Mouse (Mus musculus): ENCODE data around the gene Pepd.

The Pepd gene

GRCm38 (mm10) chr7:34911919-34912897 lies at the start of gene Pepd:
Gene Pepd (plus strand): TSS chr7:34912379.
- DNase-seq: peak; percentile 88 to 91

- no peak for DNase-seq
These were observed 44.9 kb upstream of the Pepd start for GRCm38 (mm10) chr7:34867289-34867688.

DNA sequence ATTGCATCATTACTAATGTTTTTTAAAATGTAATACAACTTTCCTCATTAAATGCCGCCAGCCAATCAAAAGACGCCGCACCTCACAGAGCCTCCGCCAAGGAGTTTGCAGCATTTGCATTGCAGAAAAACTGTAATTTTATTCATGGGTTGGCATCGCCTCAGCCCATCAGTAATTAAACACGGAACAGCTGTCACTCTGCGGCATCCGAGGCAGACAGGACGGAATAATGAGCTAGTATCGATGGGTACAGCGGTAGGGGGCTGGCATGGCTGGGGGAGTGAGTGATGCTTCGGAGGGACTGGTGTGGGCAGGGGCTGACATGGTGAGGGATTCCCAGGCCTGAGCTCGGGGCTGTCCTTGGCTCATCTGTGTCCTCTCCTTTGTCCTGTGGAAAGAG lies 42.5 kb upstream of the Pepd start:
- DNase-seq: no peak

- DNase-seq: peak; percentile 50 to 68
These were observed 35.4 kb upstream of the Pepd start for GRCm38 (mm10) chr7:34876787-34877186.

DNA sequence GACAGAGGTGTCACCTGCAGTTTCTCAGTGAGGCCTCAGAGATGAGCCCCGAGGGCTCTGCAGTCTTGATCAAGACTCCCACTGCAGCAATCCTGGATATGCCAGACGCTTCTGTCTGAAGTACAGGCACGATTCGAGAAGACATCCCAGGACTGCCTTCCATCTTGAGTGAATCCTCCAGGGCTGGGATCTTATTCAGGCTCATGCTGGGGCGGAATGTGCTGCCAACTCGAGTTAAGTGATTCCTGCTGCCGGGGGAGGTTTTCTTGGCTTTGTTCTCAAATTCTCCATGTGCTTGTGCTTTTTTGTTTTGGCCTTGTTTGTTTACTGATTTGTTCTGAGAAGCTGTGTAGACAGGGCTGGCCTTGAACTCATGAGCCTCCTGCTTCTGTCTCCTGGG lies 34.4 kb upstream of the Pepd start:
- DNase-seq: no peak

DNA sequence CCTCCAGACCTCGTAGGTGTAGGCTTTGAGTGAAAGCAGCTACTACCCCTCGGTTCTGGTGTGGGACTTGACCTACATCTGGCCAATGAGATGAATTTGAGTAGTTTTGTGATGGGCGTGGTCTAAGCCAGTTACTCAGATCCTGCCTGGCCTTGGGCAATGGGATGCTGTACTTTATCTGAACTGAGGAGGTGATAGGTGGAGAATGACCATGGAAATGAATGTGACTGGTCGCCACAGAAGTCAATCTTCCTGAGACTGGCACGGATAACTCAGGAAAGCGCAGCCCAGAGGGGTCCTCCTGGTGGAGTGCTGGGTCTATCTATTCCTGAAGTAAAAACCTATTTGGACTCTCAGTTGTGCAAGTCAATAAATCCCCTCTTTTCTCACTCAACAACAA lies 23.7 kb upstream of the Pepd start:
- DNase-seq: no peak

DNA sequence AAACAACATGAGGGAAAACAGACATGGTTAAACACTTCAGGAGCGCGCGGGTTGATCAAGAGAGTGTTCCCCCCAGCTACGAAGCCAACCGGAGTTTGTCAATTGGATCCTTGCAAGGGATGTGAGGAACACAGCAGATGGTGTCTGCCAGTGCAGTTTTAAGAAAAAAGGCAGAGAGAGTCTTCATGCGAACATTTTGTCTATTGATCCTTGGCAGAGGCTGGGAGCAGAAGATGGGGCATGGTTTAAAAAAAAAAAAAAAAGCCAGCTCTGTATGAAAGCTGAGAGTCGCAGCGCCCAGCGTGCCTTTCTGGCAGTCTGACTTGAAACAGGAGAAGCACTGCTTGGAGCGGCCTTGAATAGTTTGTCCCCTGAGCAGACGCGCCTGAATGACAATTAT lies 23.3 kb upstream of the Pepd start:
- DNase-seq: no peak

- no peak for DNase-seq
These were observed 19.3 kb upstream of the Pepd start for GRCm38 (mm10) chr7:34892845-34893244.

DNA sequence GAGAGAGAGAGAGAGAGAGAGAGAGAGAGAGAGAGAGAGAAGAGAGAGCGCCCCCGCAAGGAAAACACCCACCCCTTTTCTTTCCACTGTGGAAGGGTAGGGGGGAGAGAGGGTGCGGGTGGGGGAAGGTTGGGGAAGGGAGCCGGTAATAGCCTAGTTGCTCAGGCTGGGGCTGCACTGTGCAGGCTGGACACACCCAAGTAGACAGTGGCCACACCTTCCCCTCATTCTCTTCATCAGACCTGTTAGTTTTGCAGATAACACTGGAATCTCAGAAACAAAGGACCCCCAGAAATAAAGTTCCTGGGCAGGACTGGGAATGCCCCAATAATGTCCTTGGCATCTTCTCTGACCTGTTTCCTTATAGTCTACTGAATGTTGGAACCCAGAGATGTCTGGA lies 15.7 kb upstream of the Pepd start:
- DNase-seq: no peak

DNA sequence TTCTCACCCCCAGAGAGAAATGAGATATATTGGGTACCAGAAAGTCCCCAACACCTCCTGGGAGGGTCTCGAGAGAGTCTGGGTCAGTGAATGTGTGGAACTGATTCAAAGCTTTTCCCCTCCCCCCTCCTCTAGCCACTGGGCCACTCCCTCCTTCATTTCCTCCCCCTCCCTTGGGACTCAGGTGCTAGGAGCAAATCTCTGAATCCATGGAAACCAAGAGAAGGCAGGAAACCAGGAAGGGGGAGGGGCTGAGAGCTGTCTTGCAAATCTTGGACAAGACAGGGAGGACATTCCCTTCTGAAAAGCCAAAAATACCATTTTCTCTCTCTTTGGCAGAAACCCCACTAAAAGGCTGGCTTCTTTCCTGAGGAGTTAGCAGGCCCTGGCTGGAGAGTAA lies 15.1 kb upstream of the Pepd start:
- DNase-seq: no peak

DNA sequence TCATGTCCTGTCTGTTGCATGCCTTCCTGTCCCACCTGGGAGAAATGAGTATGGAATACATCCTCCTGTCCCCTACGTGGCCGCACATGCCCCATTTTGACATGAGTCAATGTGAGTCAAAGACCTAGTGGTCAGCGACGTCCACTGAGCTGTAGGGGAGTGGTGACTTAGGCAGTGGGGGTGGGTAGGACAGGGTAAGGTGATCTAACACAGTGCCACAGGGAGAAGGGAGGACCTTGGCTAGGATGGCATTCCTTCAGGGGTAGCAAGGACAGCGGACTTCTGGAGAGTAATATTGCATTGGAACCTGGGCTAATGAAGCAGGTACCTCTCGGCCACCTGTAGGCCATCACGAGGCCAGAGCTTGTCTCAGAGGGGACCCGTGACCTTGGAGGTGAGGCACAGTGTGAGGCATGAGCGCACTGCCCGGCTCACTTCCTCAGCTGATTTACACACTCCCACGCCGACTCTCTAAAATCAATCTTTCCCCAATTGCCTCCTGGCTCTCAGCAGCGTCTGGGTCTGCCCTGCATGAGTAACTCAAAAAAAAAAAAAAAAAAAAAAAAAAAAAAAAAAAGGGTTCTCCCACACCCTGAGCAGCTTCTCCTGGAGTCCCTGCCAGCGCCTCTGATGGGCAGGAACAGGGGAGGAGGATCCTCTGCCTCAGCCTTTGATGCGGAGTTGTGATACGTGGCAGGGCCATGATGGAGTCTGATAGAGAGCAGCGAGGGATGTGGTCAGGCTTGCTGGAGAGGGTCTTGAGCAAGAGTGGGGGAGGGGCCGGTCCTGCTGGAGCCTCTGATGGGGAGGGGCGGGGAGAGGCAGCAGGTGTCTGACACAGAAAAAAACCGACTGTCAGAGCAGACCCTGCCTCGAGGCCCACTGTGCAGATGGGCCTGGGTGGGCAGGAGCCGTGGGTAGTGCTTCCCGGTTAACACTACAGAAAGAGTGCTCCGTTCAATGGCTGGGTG lies 1.8 kb upstream of the Pepd start:
- no peak for DNase-seq

DNA sequence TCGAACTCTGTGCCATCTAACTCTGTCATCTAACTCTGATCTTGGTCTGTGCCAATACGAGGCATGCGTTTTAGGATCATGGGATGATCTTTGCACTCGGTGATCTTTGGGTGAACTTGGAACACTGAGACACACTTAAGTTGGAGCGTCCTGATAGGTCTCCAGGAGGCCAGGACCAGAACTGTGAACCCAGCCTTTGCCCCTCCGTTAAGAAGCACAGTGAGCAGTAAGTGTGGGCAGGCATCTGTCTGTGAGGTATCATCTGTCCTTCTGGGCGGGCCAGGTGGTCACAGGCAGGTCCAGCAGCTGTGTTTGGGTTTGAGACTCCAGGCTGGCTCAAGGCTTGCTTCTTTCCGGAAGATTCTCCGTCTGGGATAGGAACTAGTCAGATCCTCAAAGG lies 1.8 kb downstream of the Pepd start:
- peak; percentile 63 to 70 for DNase-seq

- DNase-seq: peak; percentile 50 to 70
These were observed 3.4 kb downstream of the Pepd start for GRCm38 (mm10) chr7:34915555-34915954.

DNA sequence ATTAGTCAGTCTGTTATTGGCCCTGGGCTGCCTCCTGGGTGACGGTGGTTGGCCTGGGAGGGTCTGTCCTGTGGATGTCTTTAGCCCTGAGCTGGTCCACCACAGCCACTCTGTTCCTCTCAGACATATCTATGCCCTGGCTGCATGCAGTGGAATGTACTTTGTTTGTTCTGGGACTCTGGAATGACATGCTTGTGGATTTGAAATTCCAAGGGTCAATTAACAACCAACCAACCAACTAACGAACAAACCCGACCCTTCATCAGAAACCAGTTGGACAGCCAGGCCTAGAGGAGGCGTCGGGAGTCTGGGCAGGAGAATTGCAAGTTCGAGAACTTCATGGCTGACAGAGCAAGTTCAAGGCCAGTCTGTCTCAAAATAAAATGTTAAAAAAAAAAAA lies 5.4 kb downstream of the Pepd start:
- DNase-seq: peak; percentile 53 to 75

- DNase-seq: no peak
These were observed 5.8 kb downstream of the Pepd start for GRCm38 (mm10) chr7:34917998-34918397.

- no peak for DNase-seq
These were observed 6.2 kb downstream of the Pepd start for GRCm38 (mm10) chr7:34918416-34918815.

DNA sequence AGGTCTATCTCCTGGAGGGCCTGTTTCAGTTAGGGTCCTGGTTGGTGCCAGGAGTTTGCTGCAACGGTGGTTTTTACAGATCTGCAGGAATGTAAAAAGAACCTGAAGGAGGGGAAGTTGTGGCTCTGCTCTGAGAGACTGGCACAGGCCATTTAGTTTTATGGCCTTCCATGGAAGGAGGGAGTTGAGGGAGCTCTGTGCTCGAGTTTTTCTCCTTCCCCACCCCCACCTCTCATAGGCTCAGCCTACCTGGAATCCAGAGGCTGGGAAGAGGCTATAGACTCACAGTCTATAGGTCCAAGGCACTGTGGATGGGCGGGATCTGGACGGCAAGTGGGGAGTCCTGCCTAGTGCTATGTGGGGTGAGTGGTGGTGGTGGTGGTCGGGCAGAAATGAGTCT lies 6.9 kb downstream of the Pepd start:
- DNase-seq: no peak

DNA sequence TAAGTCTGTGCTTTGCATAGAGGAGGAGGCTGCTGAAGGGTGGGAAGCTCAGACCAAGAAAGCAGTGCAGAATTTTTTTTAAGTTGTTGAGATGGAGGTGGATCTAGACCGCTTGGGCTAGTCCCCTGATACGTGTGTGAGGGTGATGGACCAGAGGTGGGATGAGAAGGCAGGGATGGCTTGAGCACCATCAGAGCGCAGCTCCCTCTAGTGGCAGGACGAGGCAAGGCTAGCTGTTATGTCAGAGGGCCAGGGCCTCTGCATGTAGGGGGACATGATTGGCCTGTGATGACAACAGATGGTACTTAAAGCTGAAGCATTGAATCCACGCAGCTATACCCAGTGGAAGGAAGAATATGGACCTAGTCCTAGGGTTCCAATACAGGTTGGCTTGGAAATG lies 7.6 kb downstream of the Pepd start:
- peak in 1 of 2 experiments; percentile 59 for DNase-seq

- peak; percentile 65 to 81 for DNase-seq
These were observed 13.0 kb downstream of the Pepd start for GRCm38 (mm10) chr7:34925208-34925607.

DNA sequence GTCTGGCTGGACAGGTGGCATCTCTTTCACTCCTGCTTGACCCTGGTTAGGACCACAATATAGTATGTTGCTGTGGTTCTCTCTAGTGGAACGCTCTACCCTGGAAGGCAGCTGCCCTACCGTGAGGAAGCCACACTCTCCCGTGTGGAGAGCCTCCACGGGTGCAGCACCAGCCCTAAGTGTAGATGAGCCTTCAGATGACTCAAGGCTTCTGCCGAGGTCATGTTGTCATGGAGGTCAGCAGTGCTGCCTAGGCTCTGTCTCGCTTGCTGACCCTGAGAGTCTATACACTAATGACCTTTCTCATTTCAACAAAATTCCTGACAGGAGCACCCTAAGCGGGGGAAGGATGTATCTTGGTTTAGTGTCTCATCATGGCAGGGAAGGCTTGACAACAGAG lies 13.8 kb downstream of the Pepd start:
- no peak for DNase-seq

DNA sequence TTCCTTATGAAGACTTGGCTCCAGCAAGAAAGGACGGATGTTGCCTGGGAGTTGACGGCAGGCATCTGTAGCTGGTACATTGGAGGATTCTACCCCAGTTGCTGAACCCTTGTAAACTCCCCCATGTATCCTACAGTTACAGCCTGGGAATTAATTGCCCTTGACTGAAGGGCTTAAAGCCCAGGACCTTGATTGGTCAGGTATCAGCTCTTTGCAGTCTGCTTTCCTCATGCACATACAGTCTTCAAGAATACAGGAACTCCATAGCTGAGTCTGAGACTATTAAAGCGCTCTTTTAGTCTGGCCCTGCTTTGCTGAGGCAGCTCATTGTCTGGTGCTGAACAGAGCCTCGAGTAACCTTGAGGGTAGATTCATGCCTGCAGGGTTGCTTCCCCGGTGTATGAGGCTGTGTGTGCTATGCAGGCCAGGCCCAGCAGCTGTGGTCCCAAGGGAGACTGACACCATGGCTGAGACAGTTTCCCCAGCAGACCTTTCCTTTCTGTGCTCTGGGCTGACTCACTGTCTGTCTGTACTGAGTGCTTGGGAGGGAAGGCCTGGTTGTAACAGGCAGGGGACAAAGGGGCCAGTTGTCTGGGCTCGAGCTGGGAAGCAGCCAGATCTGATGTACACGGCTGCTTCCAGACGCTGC lies 17.6 kb downstream of the Pepd start:
- no peak for DNase-seq

- DNase-seq: no peak
These were observed 18.1 kb downstream of the Pepd start for GRCm38 (mm10) chr7:34930263-34930757.

DNA sequence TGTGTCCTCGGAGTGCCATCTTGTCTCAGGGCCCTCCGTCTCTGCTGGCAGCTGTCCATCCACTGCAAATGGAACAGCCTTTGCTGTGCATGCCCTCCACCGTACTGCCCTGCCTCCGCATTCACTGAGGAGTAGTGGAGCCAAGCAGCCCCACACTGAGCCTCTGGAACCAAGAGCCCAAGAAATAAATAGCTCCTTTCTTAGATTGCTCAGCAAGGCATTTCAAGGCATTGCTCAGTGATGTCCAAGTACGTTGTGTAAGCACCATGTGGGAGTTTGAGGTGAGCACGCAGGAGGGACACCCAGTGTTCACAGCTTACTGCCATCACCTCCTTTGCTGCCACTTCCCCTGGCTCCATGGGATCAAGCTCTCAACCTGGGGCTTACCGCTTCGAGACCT lies 20.5 kb downstream of the Pepd start:
- DNase-seq: no peak

Data from kidney, adult 8-10 months (tissue).